Mouse (Mus musculus) cortical plate, adult 2 months (tissue): ENCODE measurements at regions not wholly inside any gene's neighbourhood (a gene's known extent, or its start where the extent isn't known, plus 50 kb on each side); places are given as distances from the start of the nearest gene placed in this dataset.

ENCODE experiments used
- CTCF ChIP-seq: fragments of 200-500 bp; IDR thresholded peaks from 2 replicates; pipeline ENCODE4 v1.5.1; 2011; ENCODE audit warnings: mild to moderate bottlenecking, control low read depth, low read length; ENCODE audit not compliant: insufficient read depth; ENCODE audit errors: extremely low read depth
- POLR2A ChIP-seq: fragments of 200-500 bp; IDR thresholded peaks from 2 replicates; pipeline ENCODE4 v1.6.1; 2011; ENCODE audit warnings: mild to moderate bottlenecking, low read length, control low read depth; ENCODE audit not compliant: insufficient read depth; ENCODE audit errors: extremely low read depth

DNA sequence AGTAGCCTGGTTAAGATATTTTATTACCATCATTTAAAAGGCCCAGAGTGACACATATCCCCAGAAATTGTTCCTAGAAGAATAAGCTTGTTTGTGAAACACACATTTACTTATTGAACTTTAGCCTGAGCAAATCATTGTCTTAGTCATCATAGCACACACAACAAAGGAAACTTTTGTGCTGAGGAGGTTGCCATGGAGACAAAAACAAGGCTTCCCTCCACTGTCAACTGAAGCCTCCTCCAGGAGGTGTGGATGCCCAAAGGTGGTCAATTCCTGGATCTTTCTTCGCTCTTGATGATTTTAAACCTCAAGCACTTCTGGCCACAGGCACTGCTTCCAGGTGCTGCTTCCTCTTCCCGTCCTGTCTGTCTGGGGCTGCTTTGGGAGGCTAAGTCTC, 167.3 kb downstream of the Gadd45g start:
- TF ChIP-seq POLR2A (no peak), CTCF (no peak)
